Mouse (Mus musculus) stomach, postnatal 0 days (tissue): ENCODE measurements around the gene Shisa8.

ENCODE experiments used
- CTCF ChIP-seq: IDR thresholded peaks from 2 replicates; pipeline ENCODE4 v1.5.1; 2016; ENCODE audit warnings: antibody characterized with exemption, low read depth, mild to moderate bottlenecking, moderate library complexity
- EP300 ChIP-seq: optimal IDR thresholded peaks from 2 replicates; pipeline ENCODE3; 2016; ENCODE audit warnings: antibody characterized with exemption

DNA sequence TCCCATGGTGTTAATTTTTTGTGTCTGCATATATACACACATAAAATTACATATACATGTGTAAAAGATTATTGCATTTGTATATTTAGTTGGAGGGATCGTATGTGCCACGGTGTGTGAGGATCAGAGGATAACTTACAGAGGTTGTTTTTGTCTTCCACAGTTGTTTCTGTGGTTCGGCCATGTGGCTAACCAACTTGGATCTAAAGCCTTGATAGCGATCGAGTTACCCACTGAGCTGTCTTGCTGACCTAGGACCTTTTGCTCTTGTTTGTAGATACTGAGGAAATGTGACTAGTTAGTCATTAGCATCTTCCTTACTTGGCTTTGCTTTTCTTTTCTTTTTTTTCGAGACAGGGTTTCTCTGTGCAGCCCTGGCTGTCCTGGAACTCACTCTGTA lies 56.3 kb downstream of the Shisa8 start:
- TF ChIP-seq CTCF (no peak), EP300 (no peak)
